Mouse (Mus musculus) ES-Bruce4 (cell line): Measurements from ENCODE around the gene Apbb2.

Experiments used
- CTCF ChIP-seq: IDR thresholded peaks from one replicate; pipeline ENCODE4 v1.8.1; 2011; ENCODE audit warnings: low read depth, low read length
- POLR2A ChIP-seq: IDR thresholded peaks from one replicate; pipeline ENCODE4 v1.8.1; 2011; ENCODE audit warnings: low read length; ENCODE audit not compliant: insufficient read depth

DNA sequence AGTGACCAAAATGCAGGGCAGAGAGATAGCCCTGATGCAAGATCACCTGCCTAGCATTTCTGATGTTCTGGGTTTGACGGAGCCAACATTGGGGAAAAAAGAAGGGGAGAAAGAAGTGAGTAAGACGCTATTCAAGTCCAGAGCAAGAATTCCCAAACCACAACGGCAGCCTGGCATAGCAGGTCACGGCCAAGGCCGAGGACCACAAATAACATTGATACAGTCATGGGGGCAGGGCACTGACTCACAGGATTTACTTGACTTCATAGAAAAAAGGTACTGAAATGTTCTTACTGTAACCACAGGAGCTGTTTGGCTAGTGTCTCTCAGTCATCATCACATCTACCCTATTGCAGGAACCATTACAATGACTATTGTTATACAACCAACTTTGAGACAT lies 68.3 kb downstream of the Apbb2 start:
- TF ChIP-seq POLR2A (no peak), CTCF (no peak)
